Mouse (Mus musculus) testis, adult 2 months (tissue): ENCODE results near the gene Rptor.

Experiments used
- CTCF ChIP-seq: fragments of 200-500 bp; IDR thresholded peaks from 2 replicates; pipeline ENCODE4 v1.5.1; 2012; ENCODE audit warnings: low read depth, mild to moderate bottlenecking, inconsistent platforms, low read length, moderate library complexity; ENCODE audit not compliant: control insufficient read depth, insufficient read depth, insufficient replicate concordance
- POLR2A ChIP-seq: fragments of 200-500 bp; IDR thresholded peaks from 2 replicates; pipeline ENCODE4 v1.6.1; 2012; ENCODE audit warnings: low read depth, mild to moderate bottlenecking, inconsistent platforms, low read length, moderate library complexity; ENCODE audit not compliant: control insufficient read depth

DNA sequence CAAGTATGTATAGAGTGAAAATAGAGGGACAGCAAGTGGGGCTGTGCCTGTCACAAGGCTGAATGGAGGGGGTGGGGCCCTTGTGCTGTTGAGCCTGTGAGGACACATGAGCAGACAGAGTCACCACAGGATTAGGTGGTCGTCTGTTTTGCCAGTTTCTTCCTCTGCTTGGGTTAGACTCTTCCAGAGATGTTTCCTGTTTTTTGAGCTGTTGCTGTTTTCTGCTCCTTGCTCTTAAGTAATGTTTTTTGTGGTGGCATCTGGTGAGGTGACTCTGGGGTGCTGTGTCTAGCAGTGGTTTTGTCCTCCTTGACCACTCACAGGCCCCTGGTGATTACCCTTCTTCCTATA lies 90.2 kb downstream of the Rptor start:
- no peak for TF ChIP-seq POLR2A
- TF ChIP-seq CTCF: no peak
